Mouse (Mus musculus): Measurements from ENCODE around the gene Nup188.

DNA sequence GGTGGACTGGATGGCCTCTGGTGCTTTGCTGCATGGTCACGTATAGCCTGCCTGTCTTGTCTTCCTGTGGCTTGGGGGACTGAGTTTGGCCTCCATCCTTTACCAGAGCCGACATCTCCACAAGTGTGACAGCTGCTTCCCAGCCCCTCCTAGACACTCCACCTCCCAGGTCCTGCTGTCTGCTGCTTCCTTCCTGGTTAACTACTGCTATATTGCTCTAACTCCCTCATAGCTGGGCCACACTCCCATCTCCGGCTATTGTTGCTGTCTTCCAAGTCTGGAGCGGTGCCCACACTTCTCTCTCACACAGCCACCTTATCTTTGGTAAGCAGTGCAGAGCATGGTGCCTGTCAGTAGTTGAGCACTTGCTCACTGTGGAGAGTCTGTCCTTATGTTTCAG is 46.4 kb upstream of the Nup188 start:
- TF ChIP-seq CTCF (IDR thresholded peaks at IDR 0.05; ENCODE audit: low read depth) (no peak), EP300 (IDR thresholded peaks at IDR 0.05; ENCODE audit: low read depth) (no peak)
